Mouse (Mus musculus): Measurements from ENCODE around the gene Igfbp5.

Igfbp5 gene

GRCm38 (mm10) chr1:72869275-72869674 lies 5.4 kb downstream of the Igfbp5 start:
- no peak for DNase-seq (ENCODE audit: low read depth, low spot score)

GRCm38 (mm10) chr1:72868429-72869215 lies 6.1 kb downstream of the Igfbp5 start:
- no peak for DNase-seq (ENCODE audit: low read depth, low spot score)

DNA sequence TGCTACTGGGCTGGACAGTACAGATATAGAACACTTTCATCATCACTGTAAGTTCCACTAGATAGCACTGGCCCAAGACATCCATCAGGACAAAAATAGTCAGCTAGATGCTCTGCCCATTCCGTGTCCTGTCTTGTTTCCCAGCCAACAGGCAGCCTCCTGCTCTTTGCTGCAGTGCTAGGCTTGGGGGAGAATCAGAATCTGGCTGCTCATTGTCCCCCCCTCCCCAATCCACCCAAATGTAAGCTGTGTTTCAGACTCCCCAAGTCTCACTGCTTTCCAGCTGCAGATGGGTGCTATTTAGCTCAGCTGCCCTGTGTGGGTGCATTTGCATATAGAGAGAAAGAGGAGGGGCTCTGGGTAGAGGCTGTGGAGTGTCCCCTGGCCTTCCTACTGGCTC lies 7.3 kb downstream of the Igfbp5 start:
- no peak for DNase-seq (ENCODE audit: low read depth, low spot score)

DNA sequence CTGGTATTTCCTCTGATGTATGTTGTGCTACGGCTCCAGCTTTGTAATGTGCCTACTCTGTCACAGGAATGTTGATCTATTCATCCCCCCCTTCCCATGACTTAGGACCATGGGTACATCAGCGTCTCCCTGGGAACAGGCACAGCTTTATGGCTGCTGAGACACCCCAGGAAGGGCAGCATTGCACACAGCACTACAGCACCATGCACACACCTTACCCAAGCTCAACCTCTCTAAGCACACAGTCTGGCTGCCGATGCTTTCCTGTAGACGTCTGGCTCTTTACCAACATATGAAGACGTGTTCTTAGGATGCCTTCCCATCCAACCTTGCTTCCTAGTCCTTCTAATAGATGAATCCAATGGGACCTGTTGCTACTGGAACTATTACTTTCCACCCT lies 8.3 kb downstream of the Igfbp5 start:
- no peak for DNase-seq (ENCODE audit: low read depth, low spot score)

- DNase-seq (ENCODE audit: low read depth, low spot score): peak; percentile 77
Observed at GRCm38 (mm10) chr1:72865900-72866299, 8.8 kb downstream of the Igfbp5 start.

DNA sequence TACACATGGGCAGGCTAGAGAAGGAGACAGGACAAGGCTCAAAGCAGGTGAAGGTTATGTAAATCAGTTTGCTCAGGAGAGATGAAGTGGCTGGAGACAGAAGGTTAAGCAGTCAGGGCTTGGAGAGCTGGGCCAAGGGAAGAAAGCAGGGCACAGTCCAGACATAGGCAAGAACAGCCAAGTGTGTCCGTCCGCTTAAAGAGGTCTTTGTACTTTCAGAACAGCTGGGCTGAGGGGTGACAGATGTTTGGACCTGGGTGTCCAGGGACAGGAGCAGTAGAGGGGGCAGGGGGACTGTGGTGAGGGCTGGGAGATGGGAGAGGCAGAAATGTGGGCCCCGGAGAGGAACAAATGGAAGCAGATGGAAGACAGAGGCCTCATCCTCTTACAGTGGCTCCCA lies 10.4 kb downstream of the Igfbp5 start:
- no peak for DNase-seq (ENCODE audit: low read depth, low spot score)

DNA sequence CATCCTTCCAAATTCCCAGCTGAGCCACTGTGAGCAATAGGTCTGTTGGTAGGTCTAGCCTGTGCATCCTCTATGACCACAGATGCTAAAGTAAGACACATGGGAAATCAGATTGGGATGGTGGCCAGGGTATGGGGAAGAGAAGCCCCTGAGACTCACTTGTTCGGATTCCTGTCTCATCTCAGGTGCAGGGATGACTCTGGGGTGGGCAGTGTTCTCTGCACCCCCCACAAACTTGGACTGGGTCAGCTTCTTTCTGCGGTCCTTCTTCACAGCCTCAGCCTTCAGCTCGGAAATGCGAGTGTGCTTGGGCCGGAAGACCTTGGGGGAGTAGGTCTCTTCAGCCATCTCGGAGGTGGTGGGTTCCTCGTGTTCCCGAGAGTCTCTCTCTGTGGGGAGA lies 11.0 kb downstream of the Igfbp5 start:
- DNase-seq (ENCODE audit: low read depth, low spot score): no peak

DNA sequence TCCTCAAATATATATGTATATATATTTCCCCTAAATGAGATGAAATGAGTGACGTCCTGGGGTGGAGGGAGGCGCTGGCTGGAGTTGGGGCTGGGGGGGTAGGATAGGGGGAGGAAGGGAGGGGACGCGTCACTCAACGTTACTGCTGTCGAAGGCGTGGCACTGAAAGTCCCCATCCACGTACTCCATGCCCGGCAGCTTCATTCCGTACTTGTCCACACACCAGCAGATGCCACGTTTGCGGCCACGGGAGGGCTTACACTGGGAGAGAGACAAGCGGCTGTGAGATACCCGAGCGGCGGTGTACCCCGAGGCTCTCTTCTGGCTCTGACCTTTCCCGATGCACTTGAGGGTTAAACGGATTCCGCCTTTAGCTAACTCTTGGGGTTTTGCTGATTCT lies 12.4 kb downstream of the Igfbp5 start:
- DNase-seq (ENCODE audit: low read depth, low spot score): no peak

GRCm38 (mm10) chr1:72861702-72862101 lies 13.0 kb downstream of the Igfbp5 start:
- DNase-seq (ENCODE audit: low read depth, low spot score): no peak

DNA sequence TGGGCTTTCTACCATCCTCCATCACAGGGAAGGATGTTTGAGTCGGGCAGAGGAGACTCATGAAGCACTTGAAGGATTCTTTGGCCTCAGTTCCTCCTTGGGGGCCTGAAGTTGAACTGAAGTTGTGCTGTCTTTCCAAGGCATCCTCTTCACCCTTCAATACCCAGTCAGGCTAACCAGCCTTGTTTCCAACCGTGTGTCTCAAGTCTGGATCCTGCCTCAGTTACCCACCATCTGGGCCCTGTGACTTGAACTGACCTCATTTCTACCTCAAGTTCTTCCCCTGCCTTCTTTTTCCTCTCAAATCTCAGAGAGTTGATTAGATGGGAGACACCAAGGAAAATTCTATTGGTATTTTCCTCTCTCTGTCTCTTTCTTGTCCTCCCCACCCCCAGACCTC lies 14.2 kb downstream of the Igfbp5 start:
- DNase-seq (ENCODE audit: low read depth, low spot score): no peak

DNA sequence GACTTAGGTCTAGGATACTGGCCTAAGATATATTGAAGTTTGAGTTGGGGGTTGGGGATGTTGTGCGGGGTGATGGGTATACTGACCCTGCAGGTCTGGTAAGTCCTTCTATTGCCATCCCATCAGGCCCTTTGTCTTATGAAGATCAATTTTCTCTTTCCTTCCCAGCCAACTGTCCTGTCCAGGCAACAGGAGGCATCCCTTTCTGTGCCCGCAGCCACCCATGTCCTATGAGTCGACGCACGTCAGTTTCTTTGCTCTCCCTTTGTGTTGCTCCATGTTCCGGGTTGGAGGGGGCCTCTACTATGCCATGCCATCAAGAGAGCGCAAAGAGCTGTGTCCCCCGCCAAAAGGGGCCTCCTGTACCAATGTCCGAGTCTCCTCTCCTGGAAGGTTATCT lies 14.7 kb downstream of the Igfbp5 start:
- DNase-seq (ENCODE audit: low read depth, low spot score): no peak

DNA sequence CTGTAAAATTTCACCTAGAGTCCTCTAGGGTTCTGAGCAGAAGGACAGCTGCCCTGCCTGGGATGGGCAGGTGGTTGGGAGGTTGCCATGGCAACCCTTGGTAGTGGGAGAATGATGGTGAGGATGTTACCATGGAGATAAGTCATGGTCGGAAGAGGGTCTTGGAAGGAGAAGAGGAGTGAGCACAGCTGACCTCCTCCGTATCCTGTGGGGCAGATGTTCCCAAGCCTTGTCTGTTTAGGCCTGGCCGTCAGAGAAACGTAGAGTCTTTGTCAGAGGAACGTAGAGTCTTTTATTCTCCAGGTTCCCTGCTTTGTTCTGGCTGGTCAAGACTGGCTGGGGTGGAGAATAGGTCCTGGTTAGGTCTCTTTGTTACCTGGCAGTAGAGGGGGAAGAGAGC lies 15.8 kb downstream of the Igfbp5 start:
- DNase-seq (ENCODE audit: low read depth, low spot score): no peak

DNA sequence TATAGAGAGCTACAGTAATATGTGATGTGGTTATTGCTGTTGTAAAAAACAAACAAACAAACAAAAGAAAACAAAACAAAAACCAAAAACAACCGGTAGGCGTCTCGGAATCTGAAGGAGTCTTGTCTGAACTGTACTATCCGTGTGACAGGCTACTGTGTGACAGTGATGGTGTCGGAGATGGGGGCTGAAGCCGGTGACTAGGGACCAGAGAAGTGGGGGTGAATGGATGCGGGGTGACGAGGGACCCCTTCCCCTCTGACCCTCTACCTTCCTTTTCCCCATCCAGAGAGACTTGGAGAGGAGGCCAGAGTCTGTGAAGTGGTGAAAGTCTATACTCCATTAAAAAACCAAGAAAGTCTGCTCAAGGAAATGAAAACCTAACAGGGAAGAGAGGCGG lies 16.4 kb downstream of the Igfbp5 start:
- no peak for DNase-seq (ENCODE audit: low read depth, low spot score)

DNA sequence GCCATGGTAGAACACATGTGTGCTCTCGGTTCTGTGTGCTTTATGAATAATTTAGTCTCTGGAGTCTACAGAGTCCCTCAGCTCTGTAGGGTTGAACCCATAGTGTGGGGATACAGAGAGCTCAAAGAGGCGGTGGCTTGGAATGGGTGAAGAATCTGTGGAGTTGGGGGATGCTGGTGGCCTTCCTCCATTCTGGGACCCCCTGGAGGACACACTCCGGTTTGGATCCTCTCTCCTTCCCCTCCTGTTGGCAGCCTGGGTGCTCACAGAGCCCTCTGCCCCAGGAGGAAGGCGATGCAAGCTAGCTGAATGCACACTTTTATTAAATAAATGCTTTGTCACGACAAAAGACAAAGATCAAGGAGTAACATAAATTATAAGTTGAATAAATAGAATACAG lies 17.1 kb downstream of the Igfbp5 start:
- no peak for DNase-seq (ENCODE audit: low read depth, low spot score)

GRCm38 (mm10) chr1:72857142-72857541 lies 17.5 kb downstream of the Igfbp5 start:
- DNase-seq (ENCODE audit: low read depth, low spot score): no peak

- no peak for DNase-seq (ENCODE audit: low read depth, low spot score)
Observed at GRCm38 (mm10) chr1:72856209-72856909, 18.3 kb downstream of the Igfbp5 start.

GRCm38 (mm10) chr1:72855729-72856128 lies 19.0 kb downstream of the Igfbp5 start:
- DNase-seq (ENCODE audit: low read depth, low spot score): no peak

GRCm38 (mm10) chr1:72854337-72855237 lies 20.1 kb downstream of the Igfbp5 start:
- DNase-seq (ENCODE audit: low read depth, low spot score): no peak

DNA sequence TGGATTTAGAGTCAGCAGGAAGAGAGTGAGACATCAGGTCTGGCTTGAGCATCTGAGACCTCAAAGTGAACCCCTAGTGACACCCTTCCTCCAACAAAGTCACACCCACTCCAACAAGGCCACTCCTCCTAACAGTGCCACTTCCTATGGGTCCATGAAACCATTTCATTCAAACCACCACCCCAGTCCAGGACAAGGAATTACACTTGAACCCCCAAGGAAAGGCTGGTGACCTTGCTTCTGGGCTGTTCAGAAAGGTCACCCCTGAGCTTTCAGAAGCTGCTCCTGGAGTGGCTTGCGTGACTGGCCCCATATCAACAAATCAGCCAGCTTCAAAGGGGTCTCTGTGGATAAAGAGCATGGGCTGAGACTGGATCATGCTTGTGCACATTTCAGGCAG lies 20.9 kb downstream of the Igfbp5 start:
- DNase-seq (ENCODE audit: low read depth, low spot score): no peak

DNA sequence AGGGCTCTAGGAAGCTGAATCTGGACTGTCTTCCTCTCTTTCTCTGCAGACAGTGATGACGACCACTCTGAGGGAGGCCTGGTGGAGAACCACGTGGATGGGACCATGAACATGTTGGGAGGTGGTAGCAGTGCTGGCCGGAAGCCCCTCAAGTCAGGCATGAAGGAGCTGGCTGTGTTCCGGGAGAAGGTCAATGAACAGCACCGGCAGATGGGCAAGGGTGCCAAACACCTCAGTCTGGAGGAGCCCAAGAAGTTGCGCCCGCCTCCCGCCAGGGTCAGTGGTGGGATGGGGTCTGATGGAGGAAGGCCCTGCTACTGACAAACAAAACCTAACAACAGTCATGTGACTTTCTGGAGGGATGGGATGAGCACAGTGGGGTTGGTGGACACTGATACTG lies 25.6 kb downstream of the Igfbp5 start:
- DNase-seq (ENCODE audit: low read depth, low spot score): no peak

DNA sequence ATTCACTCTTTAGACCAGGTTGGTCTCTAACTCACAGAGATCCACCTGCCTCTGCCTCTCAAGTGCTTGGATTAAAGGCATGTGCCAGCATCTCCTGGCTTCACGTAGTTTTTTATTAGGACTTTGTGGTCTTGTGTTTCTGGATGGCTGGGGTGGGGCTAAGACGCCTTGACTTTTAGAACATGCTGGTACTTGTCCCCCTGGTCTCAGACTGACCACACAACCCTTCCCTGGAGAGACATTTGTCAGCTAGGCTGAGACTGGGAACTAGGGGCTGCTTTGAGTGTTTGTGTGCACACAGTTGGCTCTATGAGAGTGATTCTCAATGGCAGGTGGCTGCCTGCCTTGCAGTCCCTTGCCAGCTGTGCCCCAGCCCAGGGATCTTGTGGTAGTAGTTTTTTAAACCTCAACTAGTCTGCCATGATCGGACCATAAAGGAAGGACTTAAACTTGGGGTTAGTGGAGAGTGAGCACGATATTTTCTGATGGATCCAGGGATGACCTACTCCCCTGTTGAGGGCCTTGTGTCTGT lies 26.8 kb downstream of the Igfbp5 start:
- DNase-seq (ENCODE audit: low read depth, low spot score): no peak

DNA sequence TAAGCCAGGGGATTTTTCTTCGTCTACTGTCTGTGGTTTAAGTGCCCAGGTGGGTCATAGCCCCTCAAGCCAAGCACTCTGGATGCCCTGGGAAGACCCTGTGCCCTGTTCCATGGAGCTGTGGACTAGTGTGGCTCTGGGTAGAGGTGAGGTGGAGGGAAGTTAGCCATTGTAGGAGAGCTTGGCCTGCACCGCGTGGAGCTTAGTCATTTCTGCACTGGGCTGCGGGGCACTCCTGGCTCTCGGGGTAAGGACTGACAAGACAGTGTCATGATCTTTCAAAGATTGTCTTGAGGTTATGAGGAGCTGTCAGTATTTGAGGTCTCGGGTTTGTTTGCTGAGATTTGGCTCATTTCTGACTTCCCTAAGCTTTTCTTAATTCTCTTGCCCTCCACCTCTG lies 30.0 kb downstream of the Igfbp5 start:
- DNase-seq (ENCODE audit: low read depth, low spot score): no peak

Measured in embryo, embryonic 11.5 days (tissue).